Mouse (Mus musculus) central nervous system, embryonic 18 days (tissue): ENCODE results near the gene Lmx1b. TPM values are rescaled to one million over a fixed set of nuclear protein-coding genes. Genes with fewer than 3 reads are reported as not detected.

Experiments
- polyA plus RNA-seq: library from polyadenylated mRNA; depleted of rRNA; stranded (reverse); fragments of >200 nt; gene quantifications from 2 replicates; pipeline ENCODE4 v1.2.3, GENCODE M21; 2012; rRNA removed

Gene Lmx1b
- polyA plus RNA-seq = 1.0 and 1.4 TPM in 2 replicates

GRCm38 (mm10) chr2:33640171-33640721 is at the start of gene Lmx1b:
Gene Lmx1b (minus strand): TSS chr2:33640511.

Other genes with a start within 250 kb of the Lmx1b start
- 24.1 and 27.1 TPM in 2 replicates for gene Zbtb34, start 209.2 kb downstream of the Lmx1b start, polyA plus RNA-seq
- gene Zbtb43, start 172.0 kb downstream of the Lmx1b start, polyA plus RNA-seq = 21.0 and 21.3 TPM in 2 replicates
- 81.6 and 93.3 TPM in 2 replicates for gene Mvb12b, start 247.4 kb upstream of the Lmx1b start, polyA plus RNA-seq